Mouse (Mus musculus): Measurements from ENCODE around the gene Spast. TPM values are rescaled to one million over a fixed set of nuclear protein-coding genes. Genes with fewer than 3 reads are reported as not detected.
A peak's percentile ranks its signal among the peaks of the same experiment; 100 is the strongest.

Gene Spast
- polyA plus RNA-seq, 1 experiment from 2014 or later: 9.1 TPM

- peaks cover 31% of the 10 kb centered on the region for H3K36me3 ChIP-seq (ENCODE audit: control insufficient read depth, insufficient read depth)
- H3K27ac ChIP-seq (ENCODE audit: low read length): no peak overlapping the region
- ATAC-seq (replicated peaks; ENCODE audit: extremely low read depth, insufficient read depth, low FRiP score): no peak
- H3K27me3 ChIP-seq (ENCODE audit: control insufficient read depth, insufficient read depth, low read length): no peaks in the 10 kb centered on the region
- no peaks in the 10 kb centered on the region for H3K9me3 ChIP-seq (replicated peaks; ENCODE audit: control insufficient read depth, low read length)
- H3K4me2 ChIP-seq (ENCODE audit: low read depth, low read length): no peak overlapping the region
- H3K4me1 ChIP-seq (ENCODE audit: control insufficient read depth, insufficient read depth, low read length): no peaks in the 10 kb centered on the region
- H3K4me3 ChIP-seq (ENCODE audit: low read length): no peak overlapping the region
- no peak overlapping the region for H3K9ac ChIP-seq (ENCODE audit: low read length)
Observed at GRCm38 (mm10) chr17:74386657-74387056, 47.9 kb downstream of the Spast start.

DNA sequence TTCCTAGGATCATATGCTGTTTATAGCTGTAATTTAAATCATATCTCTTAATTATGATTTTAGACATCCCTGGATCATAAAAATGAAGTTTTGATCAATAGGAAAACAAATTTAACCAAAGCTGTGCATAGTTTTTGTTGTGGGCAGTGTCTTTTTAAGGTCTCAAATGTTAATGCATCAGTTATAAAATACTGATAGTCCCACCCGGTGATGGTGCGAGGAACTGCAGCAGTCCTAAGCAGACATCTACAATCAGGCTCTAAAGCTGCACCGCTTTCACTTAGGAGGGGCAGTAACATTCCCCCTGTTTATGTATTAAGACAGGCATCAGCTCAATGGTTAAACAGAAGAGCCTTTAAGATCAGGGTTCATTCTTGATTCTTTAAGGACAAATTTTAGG is 51.1 kb downstream of the Spast start:
- ATAC-seq (replicated peaks; ENCODE audit: extremely low read depth, insufficient read depth, low FRiP score): no peak
- Histone ChIP-seq H3K27ac (ENCODE audit: low read length) (no peak overlapping the region), H3K9ac (ENCODE audit: low read length) (no peak overlapping the region), H3K4me1 (ENCODE audit: control insufficient read depth, insufficient read depth, low read length) (0 out of 2 replicates have a peak, but pooled peaks cover 2% of the 10 kb centered on the region), H3K4me2 (ENCODE audit: low read depth, low read length) (no peak overlapping the region), H3K9me3 (replicated peaks; ENCODE audit: control insufficient read depth, low read length) (no peaks in the 10 kb centered on the region), H3K36me3 (ENCODE audit: control insufficient read depth, insufficient read depth) (peaks cover 18% of the 10 kb centered on the region), H3K4me3 (ENCODE audit: low read length) (no peak overlapping the region), H3K27me3 (ENCODE audit: control insufficient read depth, insufficient read depth, low read length) (no peaks in the 10 kb centered on the region)
- WGBS: 80% methylated on average over 3 of the region's 3 CpGs

DNA sequence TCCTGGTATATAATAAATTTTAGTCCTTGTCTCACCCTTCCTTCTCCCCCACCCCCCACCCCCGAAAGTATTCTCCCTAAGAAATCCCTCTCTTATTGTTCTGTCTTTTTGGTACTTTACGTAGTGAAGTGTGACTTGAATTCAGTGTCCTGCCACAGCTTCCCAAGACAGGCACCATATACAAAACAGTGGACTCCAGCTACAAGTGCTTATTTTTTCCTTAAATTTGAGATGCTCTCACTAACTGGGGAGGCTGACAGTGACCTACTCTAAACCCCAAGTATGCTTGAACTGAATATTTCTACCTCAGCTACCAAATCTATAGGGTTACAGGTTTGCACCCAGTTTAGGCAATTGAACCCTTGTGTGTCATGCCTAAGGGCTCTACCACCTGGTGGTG is 55.6 kb downstream of the Spast start:
- Histone ChIP-seq H3K4me1 (ENCODE audit: control insufficient read depth, insufficient read depth, low read length) (peaks cover 9% of the 10 kb centered on the region; the same call in 1 of the 2 replicates), H3K4me2 (ENCODE audit: low read depth, low read length) (peak overlapping the region; percentile 75; the same call in 1 of the 2 replicates), H3K27ac (ENCODE audit: low read length) (no peak overlapping the region), H3K9ac (ENCODE audit: low read length) (no peak overlapping the region), H3K9me3 (replicated peaks; ENCODE audit: control insufficient read depth, low read length) (no peaks in the 10 kb centered on the region), H3K4me3 (ENCODE audit: low read length) (no peak overlapping the region), H3K27me3 (ENCODE audit: control insufficient read depth, insufficient read depth, low read length) (no peaks in the 10 kb centered on the region), H3K36me3 (ENCODE audit: control insufficient read depth, insufficient read depth) (no peaks in the 10 kb centered on the region)
- no peak for ATAC-seq (replicated peaks; ENCODE audit: extremely low read depth, insufficient read depth, low FRiP score)
- WGBS: 65% methylated on average over 2 of the region's 2 CpGs

GRCm38 (mm10) chr17:74394855-74395254 is 56.1 kb downstream of the Spast start:
- Histone ChIP-seq H3K27ac (ENCODE audit: low read length) (peak overlapping the region; percentile 75), H3K27me3 (ENCODE audit: control insufficient read depth, insufficient read depth, low read length) (no peaks in the 10 kb centered on the region)

DNA sequence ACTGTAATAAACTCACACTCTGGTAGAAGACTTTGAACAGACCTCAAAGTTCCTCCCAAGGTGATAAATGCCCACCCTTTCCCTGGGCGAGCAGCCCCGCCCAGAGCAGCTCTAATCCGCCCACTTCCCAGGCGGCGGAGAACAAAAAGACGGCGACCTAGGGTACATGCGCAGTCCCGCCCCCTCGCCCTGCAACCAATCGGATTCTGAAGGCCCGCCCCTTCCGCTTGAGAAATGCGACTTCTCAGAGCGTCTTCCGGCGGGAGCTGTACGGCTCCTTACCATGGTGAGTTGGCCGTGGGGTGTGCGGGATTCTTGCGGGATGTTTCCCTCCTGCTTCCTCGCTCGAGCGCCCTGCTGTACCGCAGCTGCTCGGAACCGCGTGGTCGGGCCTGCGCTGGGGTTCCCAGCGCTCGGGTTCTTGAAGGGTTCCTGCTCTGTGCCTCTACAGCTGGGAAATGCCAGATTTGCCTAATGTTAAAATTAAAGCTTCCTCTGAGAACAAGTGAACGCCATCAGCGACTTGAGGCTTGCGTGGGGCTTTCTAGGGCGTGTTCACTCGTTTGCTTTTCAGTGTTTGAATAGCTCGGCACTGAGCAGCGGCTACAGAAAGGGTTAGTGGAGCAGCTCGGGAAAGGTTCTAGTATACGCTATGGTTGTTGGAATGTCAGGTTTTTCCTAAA is 56.7 kb downstream of the Spast start, which contains the start of gene Slc30a6:
Slc30a6 (plus strand) TSS at position 226 of the 683 bp plus-strand sequence.
- no peaks in the 10 kb centered on the region for H3K27me3 ChIP-seq (ENCODE audit: control insufficient read depth, insufficient read depth, low read length)
- peak; percentile 100 for ATAC-seq (replicated peaks; ENCODE audit: extremely low read depth, insufficient read depth, low FRiP score)
- H3K4me3 ChIP-seq (ENCODE audit: low read length): peak within 1 kb of the TSS; percentile 78
- no peaks in the 10 kb centered on the region for H3K36me3 ChIP-seq (ENCODE audit: control insufficient read depth, insufficient read depth)
- peak within 1 kb of the TSS; percentile 99 for H3K9ac ChIP-seq (ENCODE audit: low read length)
- H3K4me2 ChIP-seq (ENCODE audit: low read depth, low read length): peak within 1 kb of the TSS; percentile 78
- H3K4me1 ChIP-seq (ENCODE audit: control insufficient read depth, insufficient read depth, low read length): peaks cover 9% of the 10 kb centered on the region; the same call in 1 of the 2 replicates
- no peaks in the 10 kb centered on the region for H3K9me3 ChIP-seq (replicated peaks; ENCODE audit: control insufficient read depth, low read length)
- H3K27ac ChIP-seq (ENCODE audit: low read length): peak within 1 kb of the TSS; percentile 85
- under 1% methylated on average over 41 of the region's 41 CpGs for WGBS

More at GRCm38 (mm10) chr17:74394855-74395254, 56.1 kb downstream of the Spast start:
- 22% methylated on average over 16 of the region's 16 CpGs for WGBS
- ATAC-seq (replicated peaks; ENCODE audit: extremely low read depth, insufficient read depth, low FRiP score): peak; percentile 16
- Histone ChIP-seq H3K4me1 (ENCODE audit: control insufficient read depth, insufficient read depth, low read length) (peaks cover 9% of the 10 kb centered on the region; the same call in 1 of the 2 replicates), H3K4me3 (ENCODE audit: low read length) (peak overlapping the region; percentile 78), H3K36me3 (ENCODE audit: control insufficient read depth, insufficient read depth) (no peaks in the 10 kb centered on the region), H3K9me3 (replicated peaks; ENCODE audit: control insufficient read depth, low read length) (no peaks in the 10 kb centered on the region), H3K9ac (ENCODE audit: low read length) (peak overlapping the region; percentile 75), H3K4me2 (ENCODE audit: low read depth, low read length) (peak overlapping the region; percentile 75)

DNA sequence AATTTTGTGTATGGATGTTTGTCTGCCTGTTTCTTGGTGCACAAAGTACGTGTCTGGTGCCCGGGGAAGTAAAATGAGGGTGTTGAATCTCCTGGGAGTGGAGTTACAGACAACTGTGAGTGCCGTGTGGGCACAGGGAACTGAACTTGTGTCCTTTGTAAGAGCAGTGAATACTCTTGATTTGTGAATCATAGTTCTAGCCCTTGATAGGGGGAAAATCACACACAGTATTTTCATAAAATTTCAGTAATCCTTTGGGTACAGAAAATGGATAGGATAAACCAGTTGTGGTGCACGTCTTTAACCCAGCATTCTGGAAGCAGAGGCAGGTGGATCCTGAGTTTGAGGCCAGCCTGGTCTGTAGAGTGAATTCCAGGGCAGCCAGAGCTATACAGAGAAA is 58.0 kb downstream of the Spast start:
- peak overlapping the region; percentile 78; the same call in 1 of the 2 replicates for H3K4me2 ChIP-seq (ENCODE audit: low read depth, low read length)
- no peaks in the 10 kb centered on the region for H3K9me3 ChIP-seq (replicated peaks; ENCODE audit: control insufficient read depth, low read length)
- no peak for ATAC-seq (replicated peaks; ENCODE audit: extremely low read depth, insufficient read depth, low FRiP score)
- no peak overlapping the region for H3K9ac ChIP-seq (ENCODE audit: low read length)
- H3K27ac ChIP-seq (ENCODE audit: low read length): no peak overlapping the region
- H3K36me3 ChIP-seq (ENCODE audit: control insufficient read depth, insufficient read depth): no peaks in the 10 kb centered on the region; the same call in 1 of the 2 replicates
- 74% methylated on average over 4 of the region's 4 CpGs for WGBS
- no peak overlapping the region for H3K4me3 ChIP-seq (ENCODE audit: low read length)
- no peaks in the 10 kb centered on the region for H3K27me3 ChIP-seq (ENCODE audit: control insufficient read depth, insufficient read depth, low read length)
- peaks cover 9% of the 10 kb centered on the region; the same call in 1 of the 2 replicates for H3K4me1 ChIP-seq (ENCODE audit: control insufficient read depth, insufficient read depth, low read length)

DNA sequence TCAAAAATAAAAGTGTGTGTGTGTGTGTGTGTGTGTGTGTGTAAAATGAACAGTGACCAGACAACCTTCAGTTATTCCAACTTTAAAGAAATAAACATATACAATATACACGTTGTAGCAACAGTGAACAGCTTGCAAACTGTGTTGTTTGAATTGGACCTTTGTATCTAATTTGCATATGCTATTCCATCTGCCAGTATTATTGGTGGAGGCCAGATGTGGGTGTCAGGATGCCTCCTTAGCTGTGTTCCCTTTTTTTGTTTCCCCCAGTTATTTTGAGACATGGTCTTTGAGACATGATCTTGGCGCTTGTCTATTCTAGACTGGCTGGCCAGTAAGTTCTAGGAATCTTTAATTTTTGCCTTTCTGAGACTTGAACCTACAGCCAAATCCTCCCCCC is 58.4 kb downstream of the Spast start:
- Histone ChIP-seq H3K4me1 (ENCODE audit: control insufficient read depth, insufficient read depth, low read length) (peaks cover 9% of the 10 kb centered on the region; the same call in 1 of the 2 replicates), H3K27ac (ENCODE audit: low read length) (no peak overlapping the region), H3K4me3 (ENCODE audit: low read length) (no peak overlapping the region), H3K4me2 (ENCODE audit: low read depth, low read length) (no peak overlapping the region), H3K36me3 (ENCODE audit: control insufficient read depth, insufficient read depth) (peaks cover 4% of the 10 kb centered on the region), H3K27me3 (ENCODE audit: control insufficient read depth, insufficient read depth, low read length) (no peaks in the 10 kb centered on the region), H3K9ac (ENCODE audit: low read length) (no peak overlapping the region), H3K9me3 (replicated peaks; ENCODE audit: control insufficient read depth, low read length) (no peaks in the 10 kb centered on the region)
- no peak for ATAC-seq (replicated peaks; ENCODE audit: extremely low read depth, insufficient read depth, low FRiP score)
- WGBS: 78% methylated on average over 2 of the region's 2 CpGs

GRCm38 (mm10) chr17:74402486-74403222 is 63.9 kb downstream of the Spast start:
- no peak overlapping the region for H3K4me2 ChIP-seq (ENCODE audit: low read depth, low read length)
- no peak for ATAC-seq (replicated peaks; ENCODE audit: extremely low read depth, insufficient read depth, low FRiP score)
- H3K4me1 ChIP-seq (ENCODE audit: control insufficient read depth, insufficient read depth, low read length): no peaks in the 10 kb centered on the region
- no peak overlapping the region for H3K9ac ChIP-seq (ENCODE audit: low read length)
- H3K27me3 ChIP-seq (ENCODE audit: control insufficient read depth, insufficient read depth, low read length): no peaks in the 10 kb centered on the region
- H3K27ac ChIP-seq (ENCODE audit: low read length): no peak overlapping the region
- H3K9me3 ChIP-seq (replicated peaks; ENCODE audit: control insufficient read depth, low read length): no peaks in the 10 kb centered on the region
- 87% methylated on average over 12 of the region's 12 CpGs for WGBS
- H3K4me3 ChIP-seq (ENCODE audit: low read length): no peak overlapping the region
- peaks cover 35% of the 10 kb centered on the region for H3K36me3 ChIP-seq (ENCODE audit: control insufficient read depth, insufficient read depth)

- Histone ChIP-seq H3K9me3 (replicated peaks; ENCODE audit: control insufficient read depth, low read length) (no peaks in the 10 kb centered on the region), H3K27ac (ENCODE audit: low read length) (no peak overlapping the region), H3K36me3 (ENCODE audit: control insufficient read depth, insufficient read depth) (peaks cover 43% of the 10 kb centered on the region), H3K9ac (ENCODE audit: low read length) (no peak overlapping the region), H3K4me1 (ENCODE audit: control insufficient read depth, insufficient read depth, low read length) (no peaks in the 10 kb centered on the region), H3K4me3 (ENCODE audit: low read length) (no peak overlapping the region), H3K4me2 (ENCODE audit: low read depth, low read length) (no peak overlapping the region), H3K27me3 (ENCODE audit: control insufficient read depth, insufficient read depth, low read length) (no peaks in the 10 kb centered on the region)
- ATAC-seq (replicated peaks; ENCODE audit: extremely low read depth, insufficient read depth, low FRiP score): no peak
- WGBS: 81% methylated on average over 8 of the region's 8 CpGs
Observed at GRCm38 (mm10) chr17:74406487-74406886, 67.7 kb downstream of the Spast start.
